In the genomic region with DNA sequence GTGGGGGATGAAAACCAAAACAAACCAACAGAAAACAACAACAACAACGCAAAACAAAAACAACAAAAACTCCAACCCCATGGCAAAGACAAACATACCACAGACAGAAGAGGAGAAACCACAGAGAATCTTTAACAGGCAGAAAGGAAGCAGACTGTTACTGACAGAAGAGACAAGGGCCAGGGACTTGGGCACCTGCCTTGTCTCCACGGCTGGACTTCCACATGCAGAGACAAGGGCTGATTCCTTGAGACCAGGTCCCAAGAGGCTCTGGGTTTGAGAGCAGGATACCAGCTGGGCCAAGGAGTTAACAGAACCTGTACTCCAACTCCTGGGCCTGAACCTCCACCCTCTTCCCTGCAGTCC, we compare ENCODE assay signal across 14 mouse cellular contexts.
A peak's percentile ranks its signal among the peaks of the same experiment; 100 is the strongest.
DNase-seq lines count a peak whose midpoint lies in the region; ATAC-seq and TF ChIP-seq lines count a peak whose summit lies in the region.
"Had no signal": no experiment of that assay in that cellular context is flagged by ENCODE, and none has a peak within 500 bp of the region (broad histone marks: within the 10 kb centered on the region; RNA-seq: fewer than 3 reads in every experiment).

No protein-coding gene starts in this region.

- no peaks in the 10 kb centered on the region for H3K36me3 ChIP-seq in heart, embryonic 15.5 days
- H3K36me3 ChIP-seq in MEL (ENCODE audit: control insufficient read depth in 1 of 2, insufficient read depth in 2 of 2, low read length in 2 of 2), result peaks cover 0 to 24% of the 10 kb centered on the region in 2 experiments; a peak in 2 of 4 replicates
- H3K36me3 ChIP-seq in liver, embryonic 13.5 days, result no peaks in the 10 kb centered on the region
- H3K36me3 ChIP-seq: neural tube, embryonic 13.5 days had no signal

- peak overlapping the region; percentile 36; the same call in 1 of the 2 replicates for H3K27ac ChIP-seq in heart, embryonic 15.5 days
- peak overlapping the region; percentile 3; the same call in 1 of the 2 replicates for H3K27ac ChIP-seq in left cerebral cortex, adult 2 months
- no peak overlapping the region for H3K27ac ChIP-seq in MEL (ENCODE audit: control insufficient read depth, low read depth, low read length)
- peak overlapping the region; percentile 66 for H3K27ac ChIP-seq in liver, embryonic 13.5 days
- H3K27ac ChIP-seq: neural tube, embryonic 13.5 days had no signal

- TF ChIP-seq RAD21 in MEL (IDR thresholded peaks at IDR 0.05; ENCODE audit: low read depth, low read length), result no peak

- no peak for ATAC-seq in heart, embryonic 15.5 days (replicated peaks; ENCODE audit: insufficient number of reproducible peaks, insufficient read depth, low FRiP score, low read depth)
- no peak; the same call in 1 of the 2 replicates for ATAC-seq in liver, embryonic 13.5 days (ENCODE audit: low read depth)
- ATAC-seq: intestine, embryonic 16.5 days had no signal

- no peak overlapping the region for H3K4me3 ChIP-seq in heart, embryonic 15.5 days
- no peak overlapping the region for H3K4me3 ChIP-seq in left cerebral cortex, adult 2 months
- no peak overlapping the region for H3K4me3 ChIP-seq in MEL (ENCODE audit: control insufficient read depth in 1 of 2, insufficient read depth in 1 of 2, low read depth in 2 of 2, low read length in 2 of 2)
- no peak overlapping the region for H3K4me3 ChIP-seq in liver, embryonic 13.5 days (replicated peaks)
- H3K4me3 ChIP-seq: neural tube, embryonic 13.5 days had no signal

- no peak for TF ChIP-seq CTCF in left cerebral cortex, adult 2 months (IDR thresholded peaks at IDR 0.05)
- no peak for TF ChIP-seq CTCF in MEL (IDR thresholded peaks at IDR 0.05 in 2 of 3, conservative IDR thresholded peaks at IDR 0.05 in 1 of 3; ENCODE audit: control insufficient read depth in 1 of 3, insufficient read depth in 1 of 3, low read depth in 2 of 3, low read length in 3 of 3, poor library complexity in 1 of 3, severe bottlenecking in 1 of 3)

- H3K9ac ChIP-seq in heart, embryonic 15.5 days, result no peak overlapping the region
- H3K9ac ChIP-seq in MEL (ENCODE audit: control insufficient read depth, low read depth, low read length, poor library complexity, severe bottlenecking), result no peak overlapping the region
- H3K9ac ChIP-seq in liver, embryonic 13.5 days, result no peak overlapping the region
- H3K9ac ChIP-seq: lung, embryonic 14.5 days; neural tube, embryonic 13.5 days had no signal

- TF ChIP-seq POLR2A in MEL (IDR thresholded peaks at IDR 0.05; ENCODE audit: control insufficient read depth in 1 of 2, insufficient read depth in 1 of 2, low read depth in 1 of 2, low read length in 2 of 2, poor library complexity in 1 of 2), result no peak

- intact Hi-C loops in left cerebral cortex, adult 2 months (cut with DNase I), result no loop called here
- intact Hi-C loops in left cerebral cortex, postnatal 4 days (cut with DNase I), result no loop called here

- DNase-seq in heart, postnatal 4 days, result no peak
- no peak for DNase-seq in left cerebral cortex, adult 2 months (ENCODE audit: extremely low spot score in 1 of 2, low spot score in 2 of 2)
- no peak for DNase-seq in left cerebral cortex, postnatal 4 days
- no peak for DNase-seq in MEL (ENCODE audit: low read depth, low spot score)
- no peak for DNase-seq in liver, embryonic 13.5 days
- no peak for DNase-seq in adrenal gland, adult (ENCODE audit: inconsistent age in 2 of 2, low spot score in 1 of 2)
- no peak for DNase-seq in ovary, postnatal 36 days (ENCODE audit: low spot score)
- DNase-seq: cerebellum, adult 9-10 months; lung, embryonic 14.5 days; midbrain, embryonic 14.5 days; right cerebral cortex, adult 18-20 months had no signal

- H3K9me3 ChIP-seq in heart, embryonic 15.5 days (replicated peaks), result no peaks in the 10 kb centered on the region
- H3K9me3 ChIP-seq in MEL (replicated peaks; ENCODE audit: insufficient read depth, low read length), result no peaks in the 10 kb centered on the region
- no peaks in the 10 kb centered on the region for H3K9me3 ChIP-seq in liver, embryonic 13.5 days (replicated peaks)
- H3K9me3 ChIP-seq: neural tube, embryonic 13.5 days had no signal

- 52% methylated on average over 2 of the region's 2 CpGs for whole genome bisulfite sequencing in heart, embryonic 15.5 days
- WGBS in liver, embryonic 13.5 days (ENCODE audit: insufficient replicate concordance), result 20% methylated on average over 2 of the region's 2 CpGs

- no peaks in the 10 kb centered on the region for H3K27me3 ChIP-seq in heart, embryonic 15.5 days
- H3K27me3 ChIP-seq in MEL (ENCODE audit: control insufficient read depth in 1 of 2, insufficient read depth in 2 of 2, low read length in 2 of 2), result no peaks in the 10 kb centered on the region
- no peaks in the 10 kb centered on the region for H3K27me3 ChIP-seq in liver, embryonic 13.5 days
- H3K27me3 ChIP-seq: neural tube, embryonic 13.5 days had no signal

- no peak overlapping the region for H3K4me2 ChIP-seq in heart, embryonic 15.5 days
- H3K4me2 ChIP-seq in liver, embryonic 13.5 days, result no peak overlapping the region
- H3K4me2 ChIP-seq: lung, embryonic 14.5 days; neural tube, embryonic 13.5 days had no signal

- 0 out of 4 replicates have a peak, but pooled peaks of 1 of the 2 experiments have one; percentile 7 for TF ChIP-seq EP300 in MEL (IDR thresholded peaks at IDR 0.05; ENCODE audit: low read depth in 1 of 2, low read length in 2 of 2)

- peaks cover 5% of the 10 kb centered on the region; the same call in 1 of the 2 replicates for H3K79me2 ChIP-seq in MEL (ENCODE audit: control insufficient read depth, insufficient read depth, low read length, poor library complexity)

- peaks cover 19% of the 10 kb centered on the region for H3K4me1 ChIP-seq in heart, embryonic 15.5 days (replicated peaks)
- H3K4me1 ChIP-seq in MEL (ENCODE audit: control insufficient read depth in 1 of 2, insufficient read depth in 2 of 2, low read length in 2 of 2), result peaks cover 11 to 25% of the 10 kb centered on the region in 2 experiments
- H3K4me1 ChIP-seq in liver, embryonic 13.5 days (replicated peaks), result peaks cover 89% of the 10 kb centered on the region

TF ChIP-seq in MEL, 35 proteins besides CTCF, POLR2A, EP300 and RAD21:
- no peak for TF ChIP-seq MXI1 (IDR thresholded peaks at IDR 0.05; ENCODE audit: low read depth, low read length)
- TF ChIP-seq TCF12 (IDR thresholded peaks at IDR 0.05; ENCODE audit: low read depth, low read length), result 0 out of 2 replicates have a peak, but pooled peaks have one; percentile 13
- TF ChIP-seq TAL1 (IDR thresholded peaks at IDR 0.05; ENCODE audit: low read length), result peak; percentile 23; the same call in 1 of the 2 replicates
